Mouse (Mus musculus): ENCODE measurements around the gene D5Ertd579e.
"Not testable (repeated sequence)": the region's sequence is repeated elsewhere in the genome, so short reads cannot be mapped to it uniquely, and the experiment has no call there.

The D5Ertd579e gene

GRCm38 (mm10) chr5:36681219-36681618, 14.6 kb downstream of the D5Ertd579e start:
- DNase-seq (ENCODE audit: low read depth) = no peak

- no peak for DNase-seq (ENCODE audit: low read depth)
These were observed 15.8 kb downstream of the D5Ertd579e start for GRCm38 (mm10) chr5:36679918-36680598.

GRCm38 (mm10) chr5:36678799-36679198, 17.0 kb downstream of the D5Ertd579e start:
- no peak for DNase-seq (ENCODE audit: low read depth)

- DNase-seq (ENCODE audit: low read depth) = no peak
These were observed 17.9 kb downstream of the D5Ertd579e start for GRCm38 (mm10) chr5:36677907-36678306.

- DNase-seq (ENCODE audit: low read depth) = no peak
These were observed 20.4 kb downstream of the D5Ertd579e start for GRCm38 (mm10) chr5:36675466-36675865.

GRCm38 (mm10) chr5:36674658-36675433, 21.0 kb downstream of the D5Ertd579e start:
- no peak for DNase-seq (ENCODE audit: low read depth)

GRCm38 (mm10) chr5:36669021-36670008, 26.5 kb downstream of the D5Ertd579e start:
- DNase-seq (ENCODE audit: low read depth) = peak; percentile 58

- peak; percentile 35 for DNase-seq (ENCODE audit: low read depth)
These were observed 27.3 kb downstream of the D5Ertd579e start for GRCm38 (mm10) chr5:36668572-36668971.

GRCm38 (mm10) chr5:36667986-36668385, 27.8 kb downstream of the D5Ertd579e start:
- DNase-seq (ENCODE audit: low read depth) = not testable (repeated sequence)

GRCm38 (mm10) chr5:36667165-36667564, 28.7 kb downstream of the D5Ertd579e start:
- DNase-seq (ENCODE audit: low read depth) = no peak

GRCm38 (mm10) chr5:36666699-36667098, 29.1 kb downstream of the D5Ertd579e start:
- DNase-seq (ENCODE audit: low read depth) = not testable (repeated sequence)

GRCm38 (mm10) chr5:36663329-36663728, 32.5 kb downstream of the D5Ertd579e start:
- no peak for DNase-seq (ENCODE audit: low read depth)

- DNase-seq (ENCODE audit: low read depth) = peak; percentile 62
These were observed 34.7 kb downstream of the D5Ertd579e start for GRCm38 (mm10) chr5:36660977-36661760.

- DNase-seq (ENCODE audit: low read depth) = no peak
These were observed 70.2 kb downstream of the D5Ertd579e start for GRCm38 (mm10) chr5:36625612-36626011.

- no peak for DNase-seq (ENCODE audit: low read depth)
These were observed 72.2 kb downstream of the D5Ertd579e start for GRCm38 (mm10) chr5:36623670-36624069.

- DNase-seq (ENCODE audit: low read depth) = no peak
These were observed 74.8 kb downstream of the D5Ertd579e start for GRCm38 (mm10) chr5:36621058-36621449.

GRCm38 (mm10) chr5:36620409-36621057, 75.3 kb downstream of the D5Ertd579e start:
- DNase-seq (ENCODE audit: low read depth) = no peak

- DNase-seq (ENCODE audit: low read depth) = no peak
These were observed 76.9 kb downstream of the D5Ertd579e start for GRCm38 (mm10) chr5:36618890-36619289.

GRCm38 (mm10) chr5:36618356-36618755, 77.5 kb downstream of the D5Ertd579e start:
- no peak for DNase-seq (ENCODE audit: low read depth)

GRCm38 (mm10) chr5:36614124-36614523, 81.7 kb downstream of the D5Ertd579e start:
- DNase-seq (ENCODE audit: low read depth) = no peak
